Mouse (Mus musculus) CH12F3 (cell line): Measurements from ENCODE around the gene Stat4.

ENCODE experiments used
- in situ Hi-C: fragments of 300-500 bp; cut with MboI; formaldehyde crosslinking; loops from 2 replicates; pipeline ENCODE4 v1.14.3; 2020; ENCODE audit warnings: low sequenced_read_pairs

Stat4 gene

DNA sequence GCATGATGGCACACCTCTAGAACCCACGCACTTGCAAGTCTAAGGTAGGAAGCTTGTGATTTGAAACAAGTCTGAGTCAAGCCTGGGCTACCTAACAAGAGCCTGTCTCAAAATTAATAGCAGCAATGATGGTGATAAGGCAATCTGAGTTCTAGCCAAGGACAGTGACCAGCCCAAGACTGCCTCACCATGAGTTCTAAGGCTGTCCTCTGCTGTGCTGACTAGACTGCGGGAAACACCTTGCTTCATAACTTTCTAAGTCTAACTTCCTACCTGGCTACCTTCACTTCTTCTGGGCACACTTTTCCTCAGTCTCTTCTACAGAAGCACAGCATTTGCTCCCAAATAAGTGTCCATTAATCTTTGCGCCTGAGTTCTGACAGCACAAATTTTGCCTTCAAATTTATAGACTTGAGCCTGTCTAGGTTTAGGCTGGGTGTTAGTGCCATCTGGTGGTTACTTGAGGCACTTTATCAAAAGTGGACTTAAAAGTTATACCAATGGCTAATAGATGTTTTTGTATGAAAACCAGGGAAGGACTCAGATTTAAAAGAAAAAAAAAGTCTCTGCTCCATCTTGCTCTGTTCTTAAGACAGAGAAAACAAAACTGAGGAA lies 111.8 kb downstream of the Stat4 start:
- in situ Hi-C loops: loop anchor here (5.0 to 10.0 kb wide), 2 partner anchors 91 to 464 kb away; no protein-coding TSS in a partner anchor

DNA sequence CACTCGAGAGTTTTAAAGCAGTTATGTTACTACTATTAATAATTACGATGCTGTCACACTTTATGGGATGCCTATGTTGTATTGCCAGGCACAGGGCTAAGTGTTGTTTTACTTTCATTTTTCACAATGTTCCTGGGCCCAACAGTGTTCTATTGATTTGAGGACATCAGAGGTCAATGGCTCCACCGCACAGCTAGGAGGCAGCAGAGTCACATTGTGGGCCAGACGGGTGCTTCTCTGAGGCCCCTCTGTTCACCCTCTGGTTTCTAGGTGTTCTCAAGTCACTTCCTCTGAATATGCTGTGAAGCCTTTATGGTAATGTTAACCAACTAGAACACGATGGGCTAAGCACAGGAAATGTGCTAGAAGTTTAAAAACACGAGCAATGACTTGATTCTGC lies 113.5 kb downstream of the Stat4 start:
- in situ Hi-C loops: no loop called here

DNA sequence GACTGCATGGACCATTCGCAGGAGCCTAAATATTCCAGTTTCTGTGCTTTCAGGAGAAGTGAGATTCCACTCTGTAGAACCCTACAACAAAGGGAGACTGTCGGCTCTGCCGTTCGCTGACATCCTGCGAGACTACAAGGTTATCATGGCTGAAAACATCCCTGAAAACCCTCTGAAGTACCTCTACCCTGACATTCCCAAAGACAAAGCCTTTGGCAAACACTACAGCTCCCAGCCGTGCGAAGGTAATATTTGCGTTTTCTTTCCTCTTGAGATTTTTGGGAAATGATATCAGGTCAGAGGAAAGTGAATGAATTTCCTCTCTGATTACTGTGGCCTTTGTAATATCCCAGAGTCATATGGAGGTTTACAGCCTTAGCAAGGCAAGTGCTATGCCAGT lies 115.8 kb downstream of the Stat4 start:
- in situ Hi-C loops: no loop called here

DNA sequence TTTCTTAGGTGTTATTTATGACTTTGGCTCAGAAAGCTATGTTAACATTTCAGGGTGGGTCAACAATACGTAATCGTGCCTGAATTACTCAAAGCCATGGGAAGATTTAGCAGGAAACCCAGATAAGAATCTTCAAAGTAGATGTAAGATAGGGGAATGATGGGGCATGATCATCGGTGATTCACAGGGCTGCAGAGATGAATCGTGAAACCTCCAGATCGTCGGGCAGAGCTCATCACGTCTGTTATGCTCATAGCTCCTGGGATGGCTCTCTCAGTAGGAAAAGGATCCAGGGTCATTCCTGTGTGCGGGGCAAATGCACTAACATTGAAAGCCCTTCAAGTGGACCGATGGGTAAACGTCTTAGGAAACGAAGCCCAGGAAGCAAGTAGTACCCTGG lies 120.3 kb downstream of the Stat4 start:
- in situ Hi-C loops: no loop called here

DNA sequence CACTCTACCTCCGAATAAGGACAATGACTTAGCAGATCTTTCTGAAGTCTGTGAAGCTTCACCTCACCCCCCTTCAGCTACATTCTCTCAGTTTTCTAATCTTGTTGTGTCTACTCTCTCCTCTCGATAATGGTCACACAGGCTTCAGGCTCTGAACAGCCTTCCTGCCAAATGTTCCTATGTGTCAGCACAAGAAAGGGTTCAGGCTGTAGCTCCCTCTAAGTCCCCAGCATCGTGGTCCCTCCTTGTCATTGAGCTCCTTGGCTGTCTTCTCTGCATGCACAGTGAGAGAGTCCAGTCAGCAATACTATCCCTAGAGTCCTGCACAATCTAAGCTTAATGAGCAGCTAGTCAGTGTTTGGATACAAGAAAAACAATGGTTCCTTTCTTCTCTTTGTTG lies 124.3 kb downstream of the Stat4 start:
- in situ Hi-C loops: no loop called here

DNA sequence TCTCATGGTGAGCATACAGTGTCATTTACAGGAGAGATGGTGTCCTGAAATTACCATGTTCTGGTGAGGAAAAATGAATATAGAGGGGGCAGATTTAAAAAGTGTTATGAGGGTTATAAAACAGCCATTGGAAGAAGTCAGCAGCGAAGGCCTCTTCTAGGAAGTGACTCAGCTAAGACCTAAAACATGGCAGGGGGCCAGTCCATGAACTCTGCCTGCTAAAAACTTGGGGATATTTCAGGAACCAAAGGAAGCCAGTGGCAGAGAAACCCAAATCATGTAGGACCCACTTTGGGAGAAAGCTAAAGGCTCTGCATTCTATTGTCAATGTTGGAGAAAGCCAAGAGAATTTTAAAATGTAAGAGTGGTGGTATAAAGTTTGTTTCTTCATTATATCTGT lies 125.4 kb downstream of the Stat4 start:
- in situ Hi-C loops: no loop called here

DNA sequence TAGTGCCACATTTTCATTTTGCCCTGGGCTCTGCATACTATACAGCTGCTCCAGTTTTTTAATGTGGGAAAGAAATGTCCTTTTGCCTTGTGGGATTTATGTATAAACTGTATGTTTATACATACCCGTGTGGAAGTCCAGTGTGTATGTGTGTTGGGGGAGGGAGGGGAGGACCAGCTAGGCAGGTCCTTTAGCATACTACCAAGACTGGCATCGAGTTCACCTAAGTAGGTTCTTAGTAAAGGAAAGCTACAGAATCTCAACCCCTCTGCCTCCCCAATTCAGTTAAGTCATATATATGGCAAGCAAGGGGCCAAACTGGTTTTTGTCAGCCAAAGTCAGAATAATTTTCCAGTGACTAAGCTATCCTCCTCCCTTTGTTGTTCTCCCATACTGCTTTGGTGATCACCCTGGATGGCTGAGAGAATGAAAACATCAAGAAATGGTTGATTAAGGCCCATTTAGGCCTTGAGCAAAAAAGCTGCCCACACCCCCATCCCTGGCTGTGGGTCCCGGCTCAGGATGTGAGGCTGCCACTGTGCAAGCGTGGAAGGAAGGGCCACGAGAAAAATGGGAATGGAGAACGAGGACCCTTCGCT lies 126.2 kb downstream of the Stat4 start:
- in situ Hi-C loops: no loop called here

DNA sequence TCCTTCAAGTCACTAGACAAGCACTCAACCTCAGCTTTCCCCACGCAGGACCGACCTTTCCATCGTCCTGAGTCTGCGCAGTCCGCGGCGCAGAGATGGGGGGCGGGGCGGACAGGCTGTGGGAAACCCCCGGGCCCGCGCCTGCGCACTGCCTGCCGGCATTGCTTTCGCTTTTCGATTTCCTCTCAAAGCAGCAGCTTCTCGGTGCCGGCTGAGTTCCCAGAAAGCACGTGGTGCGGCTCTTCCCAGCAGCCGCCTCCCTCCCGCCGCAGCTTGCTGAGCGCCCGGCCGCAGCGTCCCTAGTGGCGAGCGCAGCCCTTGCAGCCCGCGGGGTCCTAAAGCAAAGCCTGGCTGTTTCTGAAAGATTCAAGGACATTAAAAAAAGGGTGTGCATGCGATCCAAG lies 126.7 kb downstream of the Stat4 start:
- in situ Hi-C loops: no loop called here

DNA sequence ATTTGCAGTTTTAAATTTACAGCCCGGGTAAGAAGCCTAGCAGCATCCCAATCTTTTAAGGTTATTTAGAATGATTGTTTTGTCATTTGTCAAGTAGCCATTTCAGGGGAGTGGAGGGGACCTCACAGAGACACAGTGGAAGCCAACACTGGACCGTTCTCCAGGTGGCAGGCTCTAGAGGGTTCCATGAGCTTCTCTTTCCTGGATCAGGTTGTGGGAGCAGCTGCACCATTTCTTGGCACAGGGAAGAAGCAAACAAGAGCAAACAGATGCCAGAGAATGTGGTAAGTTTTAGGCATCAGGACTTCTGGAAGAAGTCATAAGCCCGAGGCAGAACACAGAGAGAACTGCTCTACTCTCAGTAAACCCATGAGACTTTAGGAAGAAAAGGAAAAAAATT lies 129.5 kb downstream of the Stat4 start:
- in situ Hi-C loops: no loop called here

DNA sequence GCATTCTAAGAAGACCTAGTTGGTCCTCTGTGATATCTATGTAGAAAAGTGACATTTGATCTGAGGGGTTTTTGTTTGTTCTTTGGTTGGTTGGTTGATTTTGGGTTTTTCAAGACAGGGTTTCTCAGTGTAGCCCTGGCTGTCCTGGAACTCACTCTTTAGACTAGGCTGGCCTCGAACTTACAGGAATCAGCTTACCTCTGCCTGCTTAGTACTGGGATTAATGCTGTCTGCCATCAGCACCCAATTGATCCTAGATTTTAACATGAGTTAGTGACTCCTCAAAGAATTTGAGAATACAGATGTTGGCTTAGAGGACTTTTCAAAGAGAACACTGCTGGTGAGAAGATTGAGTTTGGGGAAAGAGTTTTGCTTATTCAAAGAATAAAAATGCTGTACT lies 130.8 kb downstream of the Stat4 start:
- in situ Hi-C loops: no loop called here

DNA sequence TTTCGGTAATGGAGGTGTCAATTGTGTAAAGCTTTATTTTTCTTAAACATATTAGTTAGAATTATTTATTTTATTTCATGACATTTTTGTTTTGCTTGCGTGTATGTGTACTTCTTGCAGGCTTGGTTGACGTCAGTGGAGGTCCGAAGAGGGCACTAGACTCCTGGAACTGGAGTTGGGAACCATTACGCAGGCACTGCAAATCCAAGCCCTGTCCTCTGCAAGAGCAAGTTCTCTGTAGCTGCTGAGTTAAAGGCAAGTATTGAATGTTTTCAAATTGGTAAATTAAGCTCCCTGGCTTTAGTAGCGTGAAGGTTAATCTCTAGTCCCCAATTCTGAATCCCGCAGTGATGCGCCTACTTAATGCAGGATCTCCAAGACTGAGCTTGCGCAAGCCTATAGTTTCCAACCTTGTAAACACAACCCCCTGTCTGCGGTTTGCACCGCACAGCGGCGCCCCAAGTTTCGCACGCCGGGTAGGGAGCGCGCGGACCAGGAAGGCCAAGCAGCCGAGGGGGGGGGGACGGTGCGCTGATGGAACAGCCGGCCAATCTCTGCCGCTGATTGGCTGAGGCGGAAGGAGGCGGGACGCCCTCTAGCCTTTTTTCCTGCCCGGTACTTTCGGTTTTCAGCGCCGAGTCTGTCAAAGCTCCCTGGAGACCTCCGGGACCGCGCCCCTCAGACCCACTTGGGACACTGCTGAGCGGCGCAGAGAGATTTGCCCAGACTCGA lies 132.1 kb downstream of the Stat4 start, which contains the start of gene Stat1:
Stat1 (plus strand) TSS at position 581 of the 732 bp plus-strand sequence.
- in situ Hi-C loops: no loop called here

DNA sequence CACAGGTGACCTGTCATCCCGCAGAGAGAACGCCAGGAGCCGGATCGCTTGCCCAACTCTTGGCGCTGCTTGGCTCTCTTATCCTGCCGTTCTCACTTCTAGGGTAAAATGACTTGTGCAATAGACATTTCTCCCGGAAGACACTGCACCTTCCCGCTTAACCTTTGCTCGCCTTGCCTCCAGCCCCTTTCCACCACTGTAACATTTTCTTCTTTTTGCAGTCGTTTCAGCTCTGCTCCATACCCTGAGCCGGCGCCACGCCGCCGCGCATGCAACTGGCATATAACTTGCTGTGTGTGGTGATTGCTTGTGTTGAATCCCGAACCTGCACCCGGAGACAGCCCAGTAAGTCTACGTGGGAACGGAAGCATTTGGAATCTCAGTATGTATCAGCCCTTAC lies 132.7 kb downstream of the Stat4 start:
- in situ Hi-C loops: no loop called here

DNA sequence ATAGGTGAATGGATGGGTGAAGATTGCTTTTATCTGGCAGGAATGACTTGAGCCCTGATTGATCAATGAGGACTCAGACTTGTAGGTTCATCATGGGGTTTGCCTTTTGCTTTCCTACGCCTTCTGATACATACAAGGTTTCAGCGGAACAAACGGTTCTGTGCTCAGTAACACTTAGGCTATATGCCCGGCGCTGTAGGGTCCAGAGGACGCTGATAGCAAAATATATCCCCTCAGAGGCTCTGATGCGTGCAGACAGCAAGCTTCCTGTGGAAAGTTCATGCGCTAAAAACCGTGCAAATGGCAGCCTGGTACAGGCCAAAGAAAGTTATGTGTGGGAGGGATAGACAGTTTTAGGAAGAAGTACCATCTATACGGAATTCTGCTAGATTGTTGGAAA lies 133.2 kb downstream of the Stat4 start:
- in situ Hi-C loops: no loop called here

DNA sequence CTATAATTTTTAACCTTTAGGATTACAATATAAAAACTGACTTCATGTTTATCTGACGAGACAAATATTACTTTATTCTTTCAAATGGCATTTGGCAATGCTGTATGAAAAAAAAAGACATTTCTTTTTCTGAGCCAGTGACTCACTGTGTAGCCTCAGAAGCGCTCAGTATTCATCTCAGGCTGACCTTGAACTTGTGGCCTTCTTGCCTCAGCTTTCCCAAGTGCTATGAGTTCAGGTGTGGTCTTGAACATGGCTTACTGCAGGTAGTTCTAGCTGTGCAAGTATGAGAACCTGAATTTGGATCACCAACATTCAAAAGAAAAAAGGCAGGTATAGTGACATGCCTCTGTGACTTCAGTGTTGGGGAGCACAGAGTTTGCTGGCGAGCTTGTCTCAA lies 134.1 kb downstream of the Stat4 start:
- in situ Hi-C loops: no loop called here

DNA sequence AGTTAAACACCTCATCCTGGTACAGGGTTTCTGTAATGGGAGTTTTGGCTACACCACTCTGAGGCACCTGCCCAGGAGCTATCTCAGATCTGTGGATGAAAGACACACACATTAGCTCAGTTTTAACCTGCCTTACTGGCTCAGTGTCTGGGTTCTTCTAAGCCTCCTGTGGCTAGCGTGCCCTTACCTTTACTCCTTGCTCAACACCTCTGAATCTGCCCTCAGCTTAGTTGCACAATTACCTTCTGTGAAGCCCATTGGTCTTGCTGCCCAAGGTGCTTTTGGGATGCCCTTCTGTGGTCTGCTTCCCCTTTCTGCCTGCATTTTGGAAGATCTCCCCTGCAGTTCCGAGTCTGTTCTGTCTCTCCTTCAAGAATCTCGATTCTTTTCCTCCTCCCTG lies 137.9 kb downstream of the Stat4 start:
- in situ Hi-C loops: no loop called here

DNA sequence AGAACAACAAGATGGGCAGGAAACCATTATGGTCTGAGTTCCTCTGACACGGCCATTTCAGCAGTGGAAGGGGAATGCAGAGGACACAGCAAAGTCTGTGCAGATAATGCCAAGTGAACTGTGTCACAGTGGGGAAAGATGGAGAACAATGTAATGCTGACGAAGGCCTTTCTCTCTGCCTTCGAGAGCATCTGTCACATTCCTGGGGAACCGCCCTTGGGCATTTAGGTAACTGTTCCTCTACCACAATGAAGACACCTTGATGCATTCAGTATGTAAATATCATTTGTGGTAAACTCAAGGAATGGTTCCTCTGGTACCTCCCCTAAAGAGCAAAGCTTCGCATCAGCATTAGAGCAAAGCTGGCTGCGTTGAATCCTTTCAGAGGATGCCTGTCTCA lies 140.4 kb downstream of the Stat4 start:
- in situ Hi-C loops: no loop called here

DNA sequence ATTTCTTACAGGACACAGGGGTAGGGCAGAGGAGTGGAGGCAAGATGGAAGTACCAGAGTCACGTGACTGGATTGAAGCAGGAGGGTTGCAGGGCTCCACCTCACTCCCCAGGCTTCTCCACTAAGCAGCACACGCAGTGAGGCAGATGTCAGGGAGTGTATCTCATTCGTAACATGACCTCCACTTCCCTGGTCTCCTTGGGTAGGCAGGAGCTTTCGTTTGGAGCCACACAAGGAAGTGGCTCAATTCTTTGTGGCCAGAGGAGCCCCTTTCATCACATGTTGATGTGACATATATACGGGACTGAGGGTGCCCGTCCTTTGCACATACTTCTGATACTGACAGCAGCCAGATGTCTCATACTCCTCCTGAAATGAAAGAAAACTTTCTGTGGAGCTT lies 142.8 kb downstream of the Stat4 start:
- in situ Hi-C loops: no loop called here

DNA sequence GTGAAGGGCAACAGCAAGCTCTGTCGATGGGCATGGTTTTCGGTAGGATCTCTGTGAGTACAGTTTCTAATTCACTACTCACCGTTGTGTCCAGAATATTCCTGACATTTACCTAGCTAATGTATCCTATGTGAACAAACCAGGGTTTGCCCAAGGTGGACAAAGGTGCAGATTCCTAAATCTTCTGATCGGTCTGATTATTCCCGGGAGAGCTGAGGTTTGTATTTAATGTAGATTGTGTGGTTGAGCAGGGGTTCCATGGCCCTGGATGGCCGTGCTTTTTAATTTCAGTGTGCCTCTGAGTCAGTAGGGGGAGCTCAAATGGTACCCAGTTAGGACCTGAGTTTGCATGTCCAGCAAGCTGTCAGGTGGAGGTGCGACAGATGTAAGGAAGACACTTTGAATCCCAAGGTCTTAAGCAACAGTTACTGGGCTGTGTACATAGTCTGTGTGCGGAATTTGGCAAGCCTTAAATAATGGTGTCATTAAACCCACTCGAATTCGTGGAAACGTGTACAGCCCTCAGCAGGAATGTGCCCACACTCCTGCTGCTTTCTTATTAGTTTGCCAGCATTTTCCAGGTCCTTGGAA lies 144.9 kb downstream of the Stat4 start:
- in situ Hi-C loops: no loop called here

DNA sequence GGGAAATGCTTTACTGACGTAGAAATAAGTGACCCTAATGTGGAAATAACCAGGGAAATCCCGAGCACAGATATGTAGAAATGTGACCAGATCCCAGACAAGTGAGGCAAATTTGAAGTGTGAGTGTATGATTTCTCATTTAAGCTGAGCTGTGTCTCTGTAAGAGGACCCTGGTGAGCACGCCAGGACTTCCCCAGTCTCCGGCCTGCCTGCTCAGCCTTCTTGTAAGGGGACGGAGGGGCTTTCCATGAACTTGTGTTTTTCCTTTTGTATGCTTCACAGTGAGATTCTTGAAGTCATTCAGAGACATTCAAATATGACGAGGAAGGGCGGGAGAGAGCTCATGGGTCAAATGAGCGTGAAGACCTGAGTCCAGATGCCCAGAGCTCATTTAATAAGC lies 146.3 kb downstream of the Stat4 start:
- in situ Hi-C loops: no loop called here

DNA sequence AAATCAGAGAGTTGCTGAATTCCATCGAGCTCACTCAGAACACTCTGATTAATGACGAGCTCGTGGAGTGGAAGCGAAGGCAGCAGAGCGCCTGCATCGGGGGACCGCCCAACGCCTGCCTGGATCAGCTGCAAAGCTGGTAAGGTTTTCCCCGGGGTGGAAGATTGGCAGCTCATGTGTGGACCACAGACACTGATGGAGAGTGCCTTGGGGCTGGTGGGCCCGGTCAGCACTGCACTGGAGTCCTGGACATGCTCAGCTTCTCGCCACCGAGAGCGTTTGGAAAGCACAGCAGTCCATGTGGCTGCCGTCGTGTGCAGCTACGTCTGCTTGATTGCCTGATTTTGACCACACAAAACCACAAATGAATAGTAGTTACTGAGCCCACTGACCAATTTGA lies 150.3 kb downstream of the Stat4 start:
- in situ Hi-C loops: no loop called here

DNA sequence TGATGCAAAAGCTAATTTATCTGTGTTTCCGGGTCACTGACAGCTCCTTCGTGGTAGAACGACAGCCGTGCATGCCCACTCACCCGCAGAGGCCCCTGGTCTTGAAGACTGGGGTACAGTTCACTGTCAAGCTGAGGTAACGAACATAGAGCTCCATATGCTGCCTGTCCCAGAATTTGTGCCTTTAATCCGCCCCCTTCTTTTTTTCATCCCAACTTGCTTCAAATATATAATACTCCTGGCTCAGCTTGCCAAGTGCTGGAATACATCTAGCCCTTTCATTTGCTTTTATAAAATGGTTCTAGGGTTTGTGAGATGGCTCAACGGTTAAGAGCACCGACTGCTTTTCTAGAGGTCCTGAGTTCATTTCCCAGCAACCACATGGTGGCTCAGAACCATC lies 153.6 kb downstream of the Stat4 start:
- in situ Hi-C loops: no loop called here

DNA sequence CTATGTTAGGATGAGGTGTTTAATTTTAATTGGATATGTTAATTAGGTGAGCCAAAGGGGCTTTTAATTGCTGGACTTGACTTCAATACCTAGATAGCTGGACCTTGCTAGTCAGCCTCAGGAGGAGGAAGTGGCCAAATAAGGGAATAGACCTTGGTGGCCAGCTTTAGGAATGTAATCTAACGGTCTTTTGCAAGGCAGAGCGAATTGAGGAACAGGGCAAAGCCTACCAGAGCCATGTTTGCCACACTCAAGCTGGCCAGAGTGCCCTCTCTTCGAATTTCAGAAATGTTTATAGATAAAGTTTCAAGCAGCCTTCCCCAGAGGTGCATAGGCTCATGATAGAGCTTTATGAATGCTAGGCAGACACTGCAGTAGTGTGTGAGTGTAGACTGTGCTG lies 154.5 kb downstream of the Stat4 start:
- in situ Hi-C loops: no loop called here
